Mouse (Mus musculus) neural tube, embryonic 11.5 days (tissue): Measurements from ENCODE around the gene Eipr1. TPM values are rescaled to one million over a fixed set of nuclear protein-coding genes. Genes with fewer than 3 reads are reported as not detected.

ENCODE experiments used
- ATAC-seq: fragments of 200-750 bp; cut with Nextera tagmentation; 2 replicates; pipeline ENCODE4 v1.8.0; 2017; ENCODE audit warnings: moderate number of reproducible peaks, mild to moderate bottlenecking, moderate TSS enrichment, moderate library complexity; ENCODE audit not compliant: insufficient read depth, low FRiP score, low TSS enrichment
- DNase-seq: peaks from one replicate; pipeline ENCODE4 v3.0.0-alpha.2; 2015; ENCODE audit warnings: low spot score
- H3K27ac ChIP-seq: fragments of 300-500 bp; sonication (generic); 2 replicates; pipeline ENCODE4 v1.5.1; 2014; ENCODE audit warnings: low read depth, mild to moderate bottlenecking, low read length
- H3K27me3 ChIP-seq: fragments of 300-500 bp; sonication (generic); 2 replicates; pipeline ENCODE4 v1.6.1; 2014; ENCODE audit warnings: mild to moderate bottlenecking, low read length, mixed read lengths; ENCODE audit not compliant: control insufficient read depth, insufficient read depth
- H3K36me3 ChIP-seq: fragments of 300-500 bp; sonication (generic); 2 replicates; pipeline ENCODE4 v1.6.1; 2014; ENCODE audit warnings: mild to moderate bottlenecking, low read length, moderate library complexity, mixed read lengths; ENCODE audit not compliant: control insufficient read depth, insufficient read depth
- H3K4me1 ChIP-seq: fragments of 300-500 bp; sonication (generic); 2 replicates; pipeline ENCODE4 v1.6.1; 2014; ENCODE audit warnings: low read length, mixed read lengths; ENCODE audit not compliant: control insufficient read depth, insufficient read depth
- H3K4me2 ChIP-seq: fragments of 300-500 bp; sonication (generic); 2 replicates; pipeline ENCODE4 v1.6.1; 2014; ENCODE audit warnings: low read depth, mild to moderate bottlenecking, moderate library complexity
- H3K4me3 ChIP-seq: fragments of 300-500 bp; sonication (generic); 2 replicates; pipeline ENCODE4 v1.5.1; 2014; ENCODE audit warnings: low read depth, low read length
- H3K9ac ChIP-seq: fragments of 300-500 bp; sonication (generic); 2 replicates; pipeline ENCODE4 v1.6.1; 2014; ENCODE audit warnings: mild to moderate bottlenecking, low read length
- H3K9me3 ChIP-seq: fragments of 300-500 bp; sonication (generic); 2 replicates; pipeline ENCODE4 v1.6.1; 2016; ENCODE audit warnings: low read length; ENCODE audit not compliant: control insufficient read depth
- WGBS: fragments of 180-500 bp; shearing (Covaris S2); extraction: QIAGEN DNeasy Blood & Tissue Kit; methylation state at CpG from one replicate; pipeline ENCODE4 v1.1.7; 2014; 5-methylcytosine and 5-hydroxymethylcytosine counted together
- polyA plus RNA-seq: library from polyadenylated mRNA; unstranded; fragments of >200 nt; fragmentation: Nextera tagmentation; extraction: Ambion mirVana; gene quantifications from 2 replicates; pipeline ENCODE4 v1.2.1, GENCODE M21; 2014

The Eipr1 gene
- polyA plus RNA-seq, 1 experiment from 2014 or later = 55.1 TPM

- 88% methylated on average over 4 of the region's 4 CpGs for WGBS
- no peak overlapping the region for H3K9ac ChIP-seq
- H3K4me3 ChIP-seq = no peak overlapping the region
- no peaks in the 10 kb centered on the region for H3K9me3 ChIP-seq
- no peaks in the 10 kb centered on the region for H3K36me3 ChIP-seq
- ATAC-seq (no peak), DNase-seq (no peak)
- peaks cover 4% of the 10 kb centered on the region for H3K4me1 ChIP-seq
- H3K4me2 ChIP-seq = no peak overlapping the region
- no peaks in the 10 kb centered on the region for H3K27me3 ChIP-seq
- no peak overlapping the region for H3K27ac ChIP-seq
These were observed 117.2 kb downstream of the Eipr1 start for GRCm38 (mm10) chr12:28868794-28869193.

GRCm38 (mm10) chr12:28872271-28872670 is 120.7 kb downstream of the Eipr1 start:
- Histone ChIP-seq H3K4me3 (no peak overlapping the region), H3K27ac (no peak overlapping the region), H3K9ac (no peak overlapping the region), H3K4me2 (no peak overlapping the region), H3K9me3 (no peaks in the 10 kb centered on the region), H3K36me3 (no peaks in the 10 kb centered on the region), H3K4me1 (peaks cover 4% of the 10 kb centered on the region), H3K27me3 (no peaks in the 10 kb centered on the region)
- WGBS = 86% methylated on average over 12 of the region's 12 CpGs
- DNase-seq = no peak
- ATAC-seq = no peak

GRCm38 (mm10) chr12:28874781-28875251 is 123.2 kb downstream of the Eipr1 start:
- Histone ChIP-seq H3K36me3 (no peaks in the 10 kb centered on the region), H3K9me3 (no peaks in the 10 kb centered on the region), H3K4me2 (no peak overlapping the region), H3K27ac (no peak overlapping the region; the same call in 1 of the 2 replicates), H3K9ac (no peak overlapping the region), H3K4me1 (peaks cover 4% of the 10 kb centered on the region), H3K4me3 (no peak overlapping the region), H3K27me3 (no peaks in the 10 kb centered on the region)
- DNase-seq (no peak), ATAC-seq (no peak)
- 65% methylated on average over 8 of the region's 8 CpGs for WGBS

GRCm38 (mm10) chr12:28875471-28875870 is 123.9 kb downstream of the Eipr1 start:
- DNase-seq (no peak), ATAC-seq (no peak)
- H3K9ac ChIP-seq = no peak overlapping the region
- no peak overlapping the region for H3K4me3 ChIP-seq
- peaks cover 4% of the 10 kb centered on the region for H3K4me1 ChIP-seq
- no peak overlapping the region for H3K27ac ChIP-seq
- H3K27me3 ChIP-seq = no peaks in the 10 kb centered on the region
- no peaks in the 10 kb centered on the region for H3K9me3 ChIP-seq
- H3K36me3 ChIP-seq = no peaks in the 10 kb centered on the region
- no peak overlapping the region for H3K4me2 ChIP-seq
- WGBS = 66% methylated on average over 8 of the region's 8 CpGs

- H3K9me3 ChIP-seq = no peaks in the 10 kb centered on the region
- no peak for ATAC-seq
- no peaks in the 10 kb centered on the region for H3K27me3 ChIP-seq
- H3K4me2 ChIP-seq = no peak overlapping the region
- H3K4me3 ChIP-seq = no peak overlapping the region
- DNase-seq = no peak
- peak overlapping the region; percentile 12; the same call in 1 of the 2 replicates for H3K9ac ChIP-seq
- no peaks in the 10 kb centered on the region for H3K36me3 ChIP-seq
- peaks cover 5% of the 10 kb centered on the region; the same call in 1 of the 2 replicates for H3K4me1 ChIP-seq
- H3K27ac ChIP-seq = peak overlapping the region; percentile 21; the same call in 1 of the 2 replicates
These were observed 128.9 kb downstream of the Eipr1 start for GRCm38 (mm10) chr12:28880471-28880870.

GRCm38 (mm10) chr12:28887712-28888111 is 136.1 kb downstream of the Eipr1 start:
- no peak overlapping the region for H3K4me3 ChIP-seq
- H3K4me2 ChIP-seq = no peak overlapping the region
- ATAC-seq (no peak), DNase-seq (no peak)
- 91% methylated on average over 6 of the region's 6 CpGs for WGBS
- no peak overlapping the region for H3K9ac ChIP-seq
- H3K36me3 ChIP-seq = no peaks in the 10 kb centered on the region
- no peaks in the 10 kb centered on the region for H3K9me3 ChIP-seq
- peaks cover 7% of the 10 kb centered on the region; the same call in 1 of the 2 replicates for H3K4me1 ChIP-seq
- no peak overlapping the region for H3K27ac ChIP-seq
- no peaks in the 10 kb centered on the region for H3K27me3 ChIP-seq

- Histone ChIP-seq H3K27ac (no peak overlapping the region), H3K4me3 (no peak overlapping the region), H3K27me3 (no peaks in the 10 kb centered on the region), H3K36me3 (no peaks in the 10 kb centered on the region), H3K4me1 (peaks cover 8% of the 10 kb centered on the region; the same call in 1 of the 2 replicates), H3K9me3 (no peaks in the 10 kb centered on the region), H3K4me2 (no peak overlapping the region), H3K9ac (no peak overlapping the region)
- ATAC-seq = no peak
- 50% methylated on average over 7 of the region's 7 CpGs for WGBS
- no peak for DNase-seq
These were observed 137.6 kb downstream of the Eipr1 start for GRCm38 (mm10) chr12:28889068-28889674.

- no peak for ATAC-seq
- Histone ChIP-seq H3K9me3 (no peaks in the 10 kb centered on the region), H3K4me2 (no peak overlapping the region), H3K27ac (no peak overlapping the region), H3K9ac (no peak overlapping the region), H3K36me3 (no peaks in the 10 kb centered on the region), H3K27me3 (no peaks in the 10 kb centered on the region), H3K4me1 (0 out of 2 replicates have a peak, but pooled peaks cover 2% of the 10 kb centered on the region), H3K4me3 (no peak overlapping the region)
- whole genome bisulfite sequencing = 72% methylated on average over 5 of the region's 5 CpGs
- no peak for DNase-seq
These were observed 139.9 kb downstream of the Eipr1 start for GRCm38 (mm10) chr12:28891523-28891922.

- Histone ChIP-seq H3K9ac (no peak overlapping the region), H3K4me2 (no peak overlapping the region), H3K36me3 (no peaks in the 10 kb centered on the region), H3K27me3 (no peaks in the 10 kb centered on the region), H3K9me3 (no peaks in the 10 kb centered on the region), H3K27ac (no peak overlapping the region), H3K4me3 (no peak overlapping the region), H3K4me1 (0 out of 2 replicates have a peak, but pooled peaks cover 2% of the 10 kb centered on the region)
- no peak for ATAC-seq
- 85% methylated on average over 3 of the region's 3 CpGs for WGBS
- no peak for DNase-seq
These were observed 145.0 kb downstream of the Eipr1 start for GRCm38 (mm10) chr12:28896577-28896976.
